Mouse (Mus musculus) adrenal gland, adult 2 months (tissue): ENCODE data around the gene Adora2b. TPM values are rescaled to one million over a fixed set of nuclear protein-coding genes. Genes with fewer than 3 reads are reported as not detected.
"Not testable (repeated sequence)": the region's sequence is repeated elsewhere in the genome, so short reads cannot be mapped to it uniquely, and the experiment has no call there.

Experiments
- DNase-seq: peaks from one replicate; pipeline ENCODE4 v3.0.0; 2021
- polyA plus RNA-seq: library from polyadenylated mRNA; depleted of rRNA; stranded (reverse); fragments of >200 nt; gene quantifications from 2 replicates; pipeline ENCODE4 v1.2.3, GENCODE M21; 2012
- total RNA-seq, 2 experiments: library from RNA; stranded (reverse); gene quantifications; 2 replicates each; pipeline ENCODE4 v1.2.3; 2021

The Adora2b gene
- total and polyA plus RNA-seq, 3 experiments: 0.55 to 1.8 (median 1.0) TPM

DNA sequence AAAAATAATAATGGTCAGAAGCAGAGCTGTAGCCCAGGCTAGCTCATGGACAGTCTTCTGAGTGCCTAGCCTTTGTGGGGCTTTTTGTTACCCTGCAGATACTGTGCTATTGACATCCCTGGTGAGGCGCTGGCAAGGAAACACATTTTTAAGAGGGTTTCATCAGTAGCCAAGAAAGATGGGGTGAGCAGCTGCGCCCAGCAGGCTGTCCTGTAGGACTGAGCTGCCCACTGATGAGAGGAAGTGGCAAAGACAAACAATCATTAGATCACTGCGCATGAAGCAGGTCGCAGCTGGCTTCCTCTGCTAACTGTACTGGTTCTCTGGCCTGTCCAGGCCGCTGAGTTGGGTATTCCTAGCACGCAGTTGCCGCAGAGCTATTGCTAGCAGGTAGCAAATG is 14.8 kb downstream of the Adora2b start:
- DNase-seq: no peak

DNA sequence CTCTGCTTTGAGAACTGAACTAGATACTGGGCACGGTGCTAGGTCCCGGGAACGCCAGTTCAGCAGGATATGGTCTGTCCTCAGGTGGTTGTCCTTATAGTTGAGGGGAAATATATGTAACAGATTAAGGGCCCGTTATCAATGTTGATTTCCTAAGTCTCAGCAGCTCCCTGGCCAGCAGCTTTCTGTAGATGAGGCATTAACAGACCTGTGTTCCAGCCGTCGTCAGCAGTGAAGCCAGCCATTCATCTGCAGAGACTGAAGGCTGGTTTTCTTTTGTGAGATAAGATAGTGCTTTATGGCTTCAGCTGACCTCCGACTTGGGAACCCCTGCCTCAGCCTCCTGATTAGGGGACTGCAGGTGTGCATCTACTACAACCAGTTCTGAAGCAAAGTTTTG is 15.2 kb downstream of the Adora2b start:
- DNase-seq: no peak

- no peak for DNase-seq
These were observed 16.9 kb downstream of the Adora2b start for GRCm38 (mm10) chr11:62265642-62266041.

DNA sequence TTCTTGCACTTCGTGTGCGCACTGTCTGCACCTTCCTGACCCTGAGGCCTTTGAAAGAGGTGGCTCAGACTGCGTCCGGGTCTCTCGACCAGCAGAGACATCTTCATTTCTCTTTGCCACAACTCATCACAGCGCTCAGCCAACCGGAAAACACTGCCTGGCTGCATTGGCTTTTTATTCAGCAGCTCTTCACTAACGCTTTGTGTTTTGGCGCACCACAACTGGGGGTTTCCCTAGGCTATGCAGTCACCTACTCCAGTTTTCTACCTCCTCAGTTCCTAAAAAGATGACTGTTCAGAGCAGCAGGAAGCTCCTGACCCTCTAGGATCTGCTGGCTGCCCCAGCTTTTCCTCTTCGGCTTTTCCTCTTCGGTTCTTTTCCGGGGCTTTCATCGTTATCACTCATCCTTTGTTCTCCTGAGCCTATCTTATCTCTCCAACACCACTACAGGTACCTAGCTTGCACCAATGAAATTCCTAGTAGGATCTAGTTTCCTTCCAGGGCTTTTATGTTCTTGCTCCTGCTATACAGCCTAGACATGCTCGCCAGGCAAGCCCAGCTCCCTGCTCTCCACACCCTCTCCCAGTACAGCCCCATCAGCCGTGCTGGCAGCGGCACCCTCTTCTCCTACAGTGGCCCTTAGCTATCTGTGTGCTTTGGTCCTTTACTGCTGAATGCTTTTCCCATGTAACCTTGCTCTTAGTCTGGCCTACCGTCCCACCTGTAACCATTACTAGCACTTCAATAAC is 17.9 kb downstream of the Adora2b start:
- DNase-seq: no peak

- no peak for DNase-seq
These were observed 19.6 kb downstream of the Adora2b start for GRCm38 (mm10) chr11:62268381-62268780.

GRCm38 (mm10) chr11:62269097-62269496 is 20.3 kb downstream of the Adora2b start:
- no peak for DNase-seq

GRCm38 (mm10) chr11:62270851-62271250 is 22.1 kb downstream of the Adora2b start:
- DNase-seq: no peak

DNA sequence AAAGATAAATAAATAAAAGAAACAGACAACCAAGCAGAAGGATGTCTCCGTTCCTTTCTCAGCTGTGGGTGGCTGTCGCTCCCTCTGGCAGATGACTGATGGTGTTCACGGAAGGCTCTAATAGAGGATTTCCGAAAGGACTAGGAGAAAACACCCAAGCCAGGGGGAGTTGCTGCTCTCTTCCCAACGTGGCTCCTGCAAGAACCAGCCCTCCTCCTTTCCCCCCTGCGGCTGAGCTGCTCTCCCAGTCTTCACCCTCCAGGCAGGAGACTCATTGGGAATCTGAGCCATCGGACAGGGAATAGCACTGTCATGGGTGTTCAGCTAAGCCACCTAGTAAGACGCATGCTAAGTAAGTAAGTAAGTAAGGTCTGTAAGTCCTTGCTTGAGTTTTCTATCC is 28.3 kb downstream of the Adora2b start:
- no peak for DNase-seq

- DNase-seq: peak; percentile 69
These were observed 29.2 kb downstream of the Adora2b start for GRCm38 (mm10) chr11:62278027-62278426.

GRCm38 (mm10) chr11:62280675-62281600 is 32.2 kb downstream of the Adora2b start, which contains the start of the genes Zswim7 and Ttc19:
TSS of gene Zswim7 (minus strand) at chr11:62281375.
TSS of gene Ttc19 (plus strand) at chr11:62281473.
- peak; percentile 96 for DNase-seq

- DNase-seq: no peak
These were observed 32.8 kb downstream of the Adora2b start for GRCm38 (mm10) chr11:62281601-62281997.

DNA sequence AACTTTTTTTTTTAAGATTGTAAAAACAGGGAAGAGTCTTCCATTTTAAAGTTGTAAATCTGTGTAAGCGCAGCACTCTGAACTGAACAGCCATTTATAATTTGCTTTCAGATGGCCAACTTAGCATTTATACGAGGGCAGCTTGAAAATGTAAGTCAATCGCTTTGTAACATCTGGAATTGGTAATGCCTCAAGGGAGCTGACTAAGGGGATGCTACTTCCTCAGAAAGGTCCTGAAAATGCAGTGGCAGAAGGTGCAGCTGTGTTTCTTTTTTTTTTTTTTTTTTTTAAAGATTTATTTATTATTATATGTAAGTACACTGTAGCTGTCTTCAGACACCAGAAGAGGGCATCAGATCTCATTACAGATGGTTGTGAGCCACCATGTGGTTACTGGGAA is 35.2 kb downstream of the Adora2b start:
- not testable (repeated sequence) for DNase-seq

- no peak for DNase-seq
These were observed 36.2 kb downstream of the Adora2b start for GRCm38 (mm10) chr11:62285020-62285419.

DNA sequence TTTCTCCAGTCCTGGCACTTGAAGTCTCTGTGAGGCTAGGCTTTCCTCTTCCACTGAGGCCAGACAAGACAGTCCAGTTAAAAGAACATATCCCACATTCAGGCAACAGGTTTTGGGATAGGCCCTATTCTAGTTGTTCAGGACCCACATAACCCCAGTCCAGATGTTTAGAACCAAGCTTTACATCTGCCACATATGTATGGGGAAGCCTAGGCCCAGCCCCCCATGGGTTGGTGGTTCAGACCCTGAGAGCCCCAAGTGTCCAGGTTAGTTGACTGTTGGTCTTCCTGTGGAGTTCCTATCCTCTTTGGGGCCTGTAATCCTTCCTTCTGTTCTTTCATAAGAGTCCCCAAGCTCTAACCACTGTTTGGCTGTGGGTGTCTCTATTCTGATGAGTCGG is 38.9 kb downstream of the Adora2b start:
- DNase-seq: no peak

DNA sequence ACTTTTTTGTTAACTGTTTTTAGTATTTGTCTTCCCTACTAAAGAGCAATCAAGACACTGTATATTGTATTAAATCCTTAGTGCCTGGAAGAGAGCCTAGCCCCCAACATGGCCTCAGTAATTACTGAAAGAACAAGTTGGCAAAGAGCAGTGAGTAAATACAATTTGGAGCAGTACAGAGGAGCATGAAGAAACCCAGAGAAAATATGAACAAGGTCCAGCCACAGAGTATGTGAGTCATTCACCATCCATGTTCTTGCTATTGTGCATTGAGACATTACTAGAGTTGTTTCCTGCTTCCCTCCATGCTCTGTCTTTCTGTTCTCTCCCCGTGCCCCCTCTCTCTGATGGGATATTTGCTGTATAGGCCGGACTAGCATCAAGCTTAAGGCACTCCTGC is 45.3 kb downstream of the Adora2b start:
- DNase-seq: no peak

GRCm38 (mm10) chr11:62298883-62299282 is 50.1 kb downstream of the Adora2b start:
- DNase-seq: no peak

DNA sequence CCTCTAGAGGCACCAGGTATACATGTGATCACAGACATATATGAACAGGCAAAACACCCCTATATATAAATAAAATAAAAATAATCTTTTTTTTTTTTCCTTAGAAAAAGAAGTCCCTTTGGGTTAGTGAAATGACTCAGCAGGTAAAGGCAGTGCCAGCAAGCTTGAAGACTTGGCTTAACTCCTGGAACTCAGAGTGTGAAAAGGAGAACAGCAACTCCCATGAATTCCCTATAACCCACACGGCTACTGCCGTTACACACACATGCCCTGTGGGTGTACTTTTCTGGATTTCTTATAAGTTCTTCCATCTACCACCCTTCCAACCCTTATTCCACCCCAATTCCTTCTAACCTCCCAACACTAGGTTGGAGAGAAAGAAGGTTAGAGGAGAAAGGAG is 57.1 kb downstream of the Adora2b start:
- no peak for DNase-seq

- no peak for DNase-seq
These were observed 60.5 kb downstream of the Adora2b start for GRCm38 (mm10) chr11:62309296-62309695.

- DNase-seq: no peak
These were observed 66.2 kb downstream of the Adora2b start for GRCm38 (mm10) chr11:62314984-62315383.
